Mouse (Mus musculus) right cerebral cortex, postnatal 4 days (tissue): ENCODE measurements at regions not wholly inside any gene's neighbourhood (a gene's known extent, or its start where the extent isn't known, plus 50 kb on each side); places are given as distances from the start of the nearest gene placed in this dataset.
A peak's percentile ranks its signal among the peaks of the same experiment; 100 is the strongest.

ENCODE experiments used
- DNase-seq: peaks from one replicate; pipeline ENCODE4 v3.0.0-alpha.2; 2022

- peak; percentile 29 for DNase-seq
Measured at GRCm38 (mm10) chr7:72593259-72593658, 286.9 kb upstream of the Mctp2 start.

- no peak for DNase-seq
Measured at GRCm38 (mm10) chr7:72594741-72595140, 288.3 kb upstream of the Mctp2 start.

GRCm38 (mm10) chr7:72596985-72597384, 290.6 kb upstream of the Mctp2 start:
- no peak for DNase-seq

- DNase-seq = no peak
Measured at GRCm38 (mm10) chr7:72601933-72602332, 295.5 kb upstream of the Mctp2 start.

- DNase-seq = no peak
Measured at GRCm38 (mm10) chr7:72609791-72610190, 303.4 kb upstream of the Mctp2 start.

GRCm38 (mm10) chr7:72615232-72615631, 308.8 kb upstream of the Mctp2 start:
- DNase-seq = no peak

GRCm38 (mm10) chr7:72627369-72627768, 321.0 kb upstream of the Mctp2 start:
- DNase-seq = no peak

GRCm38 (mm10) chr7:72639566-72639965, 333.2 kb upstream of the Mctp2 start:
- no peak for DNase-seq

- DNase-seq = no peak
Measured at GRCm38 (mm10) chr7:72675018-72675417, 368.6 kb upstream of the Mctp2 start.

GRCm38 (mm10) chr7:72685803-72686202, 379.4 kb upstream of the Mctp2 start:
- no peak for DNase-seq

GRCm38 (mm10) chr7:72687356-72687755, 380.9 kb upstream of the Mctp2 start:
- no peak for DNase-seq

GRCm38 (mm10) chr7:72691396-72691795, 385.0 kb upstream of the Mctp2 start:
- DNase-seq = no peak

GRCm38 (mm10) chr7:72691859-72692258, 385.5 kb upstream of the Mctp2 start:
- peak; percentile 4 for DNase-seq

- DNase-seq = no peak
Measured at GRCm38 (mm10) chr7:72696736-72697135, 390.3 kb upstream of the Mctp2 start.

- DNase-seq = no peak
Measured at GRCm38 (mm10) chr7:72703652-72704341, 397.4 kb upstream of the Mctp2 start.

- no peak for DNase-seq
Measured at GRCm38 (mm10) chr7:72711193-72712131, 405.1 kb upstream of the Mctp2 start.

GRCm38 (mm10) chr7:72715401-72715800, 409.0 kb upstream of the Mctp2 start:
- DNase-seq = no peak

- no peak for DNase-seq
Measured at GRCm38 (mm10) chr7:72716051-72716450, 409.6 kb upstream of the Mctp2 start.

- no peak for DNase-seq
Measured at GRCm38 (mm10) chr7:72726214-72726854, 419.9 kb upstream of the Mctp2 start.

GRCm38 (mm10) chr7:72737792-72738191, 431.4 kb upstream of the Mctp2 start:
- no peak for DNase-seq

GRCm38 (mm10) chr7:72738324-72738944, 432.0 kb upstream of the Mctp2 start:
- DNase-seq = no peak

GRCm38 (mm10) chr7:72742376-72742775, 436.0 kb upstream of the Mctp2 start:
- DNase-seq = no peak

- DNase-seq = no peak
Measured at GRCm38 (mm10) chr7:72751501-72751917, 445.1 kb upstream of the Mctp2 start.
